Mouse (Mus musculus): Measurements from ENCODE around the gene Kit.

DNA sequence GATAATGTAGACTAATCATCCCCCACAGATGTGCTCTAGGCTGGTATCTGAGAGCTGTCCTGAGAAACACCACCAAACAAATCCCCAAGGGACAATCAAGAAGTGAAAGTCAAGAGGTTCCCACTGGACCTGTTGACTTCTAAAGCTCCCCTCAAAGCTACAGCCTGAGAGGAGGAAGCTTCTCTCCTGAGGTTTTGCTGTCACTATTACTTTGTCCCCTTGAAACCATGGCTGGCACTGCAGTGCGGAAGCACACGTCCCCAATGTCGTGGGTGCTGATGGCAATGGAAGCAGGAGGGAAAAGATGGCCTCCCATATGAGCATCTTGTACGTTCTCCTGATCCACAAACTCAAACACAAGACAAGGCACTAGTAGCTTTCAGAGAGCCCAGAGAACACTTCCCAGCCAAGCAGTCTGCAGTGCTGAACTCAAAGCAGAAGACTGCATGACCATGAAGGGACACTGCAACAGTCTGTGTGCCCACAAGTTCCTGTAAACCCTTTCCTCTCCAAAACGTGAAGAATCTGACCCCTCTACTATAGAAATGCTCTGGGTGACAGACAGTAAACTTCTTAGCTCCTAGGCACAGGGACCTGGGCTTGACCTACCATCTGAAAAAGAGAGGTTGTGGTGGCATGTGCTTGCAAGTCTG lies 96.5 kb downstream of the Kit start:
- TF ChIP-seq TAL1 (IDR thresholded peaks at IDR 0.05; ENCODE audit: low read length): no peak
- no peak for TF ChIP-seq GATA1 (IDR thresholded peaks at IDR 0.05; ENCODE audit: low read length)
